Mouse (Mus musculus) C2C12 (cell line): ENCODE data around the gene Uck2.

ENCODE experiments used
- CEBPB ChIP-seq: IDR thresholded peaks from one replicate; pipeline ENCODE4 v1.6.1; 2011; ENCODE audit warnings: low read depth, mild to moderate bottlenecking, control low read depth, moderate library complexity
- CTCF ChIP-seq: IDR thresholded peaks from one replicate; pipeline ENCODE4 v1.5.1; 2011; ENCODE audit not compliant: control insufficient read depth, insufficient read depth, insufficient read length
- MAX ChIP-seq: IDR thresholded peaks from one replicate; pipeline ENCODE4 v1.6.1; 2011; ENCODE audit warnings: mild to moderate bottlenecking, control low read depth
- MYOD1 ChIP-seq: IDR thresholded peaks from one replicate; pipeline ENCODE4 v1.6.1; 2011; ENCODE audit warnings: low read depth; ENCODE audit not compliant: control insufficient read depth, insufficient read length
- MYOG ChIP-seq: IDR thresholded peaks from one replicate; pipeline ENCODE4 v1.6.1; 2011; ENCODE audit not compliant: control insufficient read depth, insufficient read length; ENCODE audit errors: extremely low read depth
- USF1 ChIP-seq: IDR thresholded peaks from one replicate; pipeline ENCODE4 v1.6.1; 2011; ENCODE audit warnings: low read depth, mild to moderate bottlenecking, control low read depth, moderate library complexity

DNA sequence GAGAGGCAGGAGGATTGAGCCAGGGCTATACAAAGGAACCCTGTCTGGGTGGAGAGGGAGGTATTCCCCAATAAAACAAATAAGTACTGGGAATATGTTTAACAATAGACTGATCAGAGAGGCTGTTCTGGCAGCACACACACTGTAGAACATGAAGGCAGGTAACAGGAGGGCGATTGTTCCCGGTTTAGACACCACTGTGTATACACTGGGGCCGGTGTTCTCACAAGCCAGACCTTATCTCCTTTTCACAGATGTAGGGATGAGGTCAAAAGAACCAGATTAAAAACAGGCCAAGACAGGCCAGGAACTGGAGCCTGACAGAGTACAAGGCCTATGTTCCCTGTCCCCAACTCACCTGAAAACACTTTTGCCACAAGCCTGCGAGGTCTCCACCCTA lies 13.8 kb downstream of the Uck2 start:
- TF ChIP-seq CTCF, result no peak
- no peak for TF ChIP-seq USF1
- no peak for TF ChIP-seq CEBPB
- TF ChIP-seq MYOG, result no peak
- TF ChIP-seq MAX, result no peak
- TF ChIP-seq MYOD1, result no peak
